Mouse (Mus musculus) CH12.LX (cell line): ENCODE results near the gene Khdrbs2. TPM values are rescaled to one million over a fixed set of nuclear protein-coding genes. Genes with fewer than 3 reads are reported as not detected.

Experiments
- DNase-seq: peaks from one replicate; pipeline ENCODE4 v3.0.0-alpha.2; 2013; ENCODE audit errors: extremely low read depth
- H3K27ac ChIP-seq: 2 replicates; pipeline ENCODE4 v1.5.1; 2012; ENCODE audit warnings: low read depth, mild to moderate bottlenecking, control low read depth, moderate library complexity; ENCODE audit not compliant: insufficient read depth
- H3K27me3 ChIP-seq: replicated peaks from 2 replicates; pipeline ENCODE3; 2012; ENCODE audit warnings: inconsistent platforms
- H3K36me3 ChIP-seq, 2 experiments: replicated peaks in 1 of 2; 2 replicates each; pipeline versions ENCODE3 to v1.6.1; 2012; ENCODE audit warnings: inconsistent platforms in 1 of 2, low read length in 1 of 2, mild to moderate bottlenecking in 1 of 2, mixed read lengths in 1 of 2, moderate library complexity in 1 of 2; ENCODE audit not compliant: control insufficient read depth in 1 of 2, insufficient read depth in 1 of 2
- H3K4me1 ChIP-seq, 2 experiments: 2 replicates each; pipeline ENCODE4 v1.6.1; 2012; ENCODE audit warnings: inconsistent platforms in 1 of 2, moderate library complexity in 1 of 2; ENCODE audit not compliant: insufficient read depth in 2 of 2, control insufficient read depth in 1 of 2
- H3K4me2 ChIP-seq: 2 replicates; pipeline ENCODE4 v1.6.1; 2012; ENCODE audit warnings: low read depth, mild to moderate bottlenecking, control low read depth; ENCODE audit not compliant: poor library complexity, insufficient read depth, severe bottlenecking
- H3K4me3 ChIP-seq, 3 experiments: fragments of 150-350 bp in 1 of 3; sonication (generic) in 1 of 3; replicated peaks in 1 of 3; 2 replicates each; pipeline versions ENCODE3 to v1.5.1; 2011 to 2012; ENCODE audit warnings: low read depth in 2 of 3, low read length in 2 of 3, mild to moderate bottlenecking in 2 of 3, moderate library complexity in 2 of 3, control low read depth in 1 of 3, improper control_type of control experiment in 1 of 3, inconsistent platforms in 1 of 3, mixed read lengths in 1 of 3; ENCODE audit not compliant: poor library complexity in 1 of 3
- H3K79me2 ChIP-seq: replicated peaks from 2 replicates; pipeline ENCODE4 v1.6.1; 2012; ENCODE audit warnings: mild to moderate bottlenecking, moderate library complexity; ENCODE audit not compliant: control insufficient read depth, poor library complexity, insufficient read depth, severe bottlenecking; ENCODE audit errors: extremely low read depth
- H3K9ac ChIP-seq: 2 replicates; pipeline ENCODE4 v1.6.1; 2012; ENCODE audit warnings: low read depth, mild to moderate bottlenecking, control low read depth, moderate library complexity; ENCODE audit not compliant: insufficient read depth
- H3K9me3 ChIP-seq: replicated peaks from 2 replicates; pipeline ENCODE3; 2012; ENCODE audit warnings: low read length, inconsistent platforms, mixed read lengths
- CHD1 ChIP-seq: IDR thresholded peaks from 2 replicates; pipeline ENCODE4 v1.6.1; 2012; ENCODE audit warnings: low read depth, low read length, improper control_type of control experiment, inconsistent platforms
- CHD2 ChIP-seq: IDR thresholded peaks from 2 replicates; pipeline ENCODE4 v1.6.1; 2011; ENCODE audit warnings: low read length, improper control_type of control experiment
- ELF1 ChIP-seq: IDR thresholded peaks from 2 replicates; pipeline ENCODE4 v1.6.1; 2014; ENCODE audit warnings: low read depth, mild to moderate bottlenecking, inconsistent platforms, low read length, improper control_type of control experiment
- ETS1 ChIP-seq: conservative IDR thresholded peaks from 2 replicates; pipeline ENCODE4 v1.6.1; 2012; ENCODE audit warnings: low read depth, mild to moderate bottlenecking, inconsistent platforms, low read length, improper control_type of control experiment, moderate library complexity
- GABPA ChIP-seq: IDR thresholded peaks from 2 replicates; pipeline ENCODE4 v1.6.1; 2012; ENCODE audit warnings: low read depth, low read length, improper control_type of control experiment, inconsistent platforms; ENCODE audit not compliant: insufficient replicate concordance
- IRF4 ChIP-seq: IDR thresholded peaks from 2 replicates; pipeline ENCODE4 v1.6.1; 2014; ENCODE audit warnings: low read depth, mild to moderate bottlenecking, inconsistent platforms, low read length, improper control_type of control experiment
- KAT2A ChIP-seq: IDR thresholded peaks from 2 replicates; pipeline ENCODE4 v1.6.1; 2012; ENCODE audit warnings: low read length, improper control_type of control experiment, inconsistent platforms; ENCODE audit not compliant: insufficient replicate concordance
- MAFK ChIP-seq: IDR thresholded peaks from 2 replicates; pipeline ENCODE4 v1.6.1; 2011; ENCODE audit warnings: low read length, improper control_type of control experiment; ENCODE audit not compliant: insufficient replicate concordance
- MAX ChIP-seq: IDR thresholded peaks from 2 replicates; pipeline ENCODE4 v1.6.1; 2011; ENCODE audit warnings: low read length, improper control_type of control experiment
- MAZ ChIP-seq: IDR thresholded peaks from 2 replicates; pipeline ENCODE4 v1.6.1; 2012; ENCODE audit warnings: low read depth, mild to moderate bottlenecking, inconsistent platforms, low read length, improper control_type of control experiment, moderate library complexity
- MEF2A ChIP-seq: IDR thresholded peaks from 2 replicates; pipeline ENCODE4 v1.6.1; 2014; ENCODE audit warnings: low read depth, mild to moderate bottlenecking, inconsistent platforms, low read length, improper control_type of control experiment, borderline replicate concordance
- MYC ChIP-seq: IDR thresholded peaks from 2 replicates; pipeline ENCODE4 v1.6.1; 2011; ENCODE audit warnings: low read depth, mild to moderate bottlenecking, improper control_type of control experiment, low read length
- NELFE ChIP-seq: IDR thresholded peaks from 2 replicates; pipeline ENCODE4 v1.6.1; 2011; ENCODE audit warnings: low read depth, low read length, improper control_type of control experiment
- NRF1 ChIP-seq: IDR thresholded peaks from 2 replicates; pipeline ENCODE4 v1.6.1; 2014; ENCODE audit warnings: low read depth, mild to moderate bottlenecking, inconsistent platforms, low read length, improper control_type of control experiment, moderate library complexity
- PAX5 ChIP-seq: IDR thresholded peaks from 2 replicates; pipeline ENCODE4 v1.6.1; 2012; ENCODE audit warnings: low read length, inconsistent platforms, mixed read lengths
- POLR2AphosphoS2 ChIP-seq: IDR thresholded peaks from 2 replicates; pipeline ENCODE4 v1.6.1; 2011; ENCODE audit warnings: low read depth, low read length, improper control_type of control experiment
- RAD21 ChIP-seq: IDR thresholded peaks from 2 replicates; pipeline ENCODE4 v1.6.1; 2011; ENCODE audit warnings: low read depth, mild to moderate bottlenecking, low read length, improper control_type of control experiment, moderate library complexity
- RCOR1 ChIP-seq: conservative IDR thresholded peaks from 2 replicates; pipeline ENCODE4 v1.6.1; 2012; ENCODE audit warnings: low read depth, mild to moderate bottlenecking, inconsistent platforms, low read length, improper control_type of control experiment
- SMC3 ChIP-seq: IDR thresholded peaks from 2 replicates; pipeline ENCODE4 v1.6.1; 2011; ENCODE audit warnings: low read depth, low read length, improper control_type of control experiment
- TBP ChIP-seq: conservative IDR thresholded peaks from 2 replicates; pipeline ENCODE4 v1.6.1; 2011; ENCODE audit warnings: low read depth, low read length, improper control_type of control experiment
- TCF12 ChIP-seq: IDR thresholded peaks from 2 replicates; pipeline ENCODE4 v1.6.1; 2014; ENCODE audit warnings: low read depth, mild to moderate bottlenecking, inconsistent platforms, low read length, improper control_type of control experiment
- UBTF ChIP-seq: IDR thresholded peaks from 2 replicates; pipeline ENCODE4 v1.6.1; 2012; ENCODE audit warnings: low read depth, mild to moderate bottlenecking, inconsistent platforms, low read length, improper control_type of control experiment, moderate library complexity
- USF2 ChIP-seq: conservative IDR thresholded peaks from 2 replicates; pipeline ENCODE4 v1.6.1; 2011; ENCODE audit warnings: low read depth, low read length, improper control_type of control experiment
- ZC3H11A ChIP-seq: IDR thresholded peaks from 2 replicates; pipeline ENCODE4 v1.6.1; 2012; ENCODE audit warnings: low read depth, mild to moderate bottlenecking, inconsistent platforms, low read length, improper control_type of control experiment
- ZKSCAN1 ChIP-seq: IDR thresholded peaks from 2 replicates; pipeline ENCODE4 v1.6.1; 2012; ENCODE audit warnings: low read depth, inconsistent platforms, low read length, improper control_type of control experiment, borderline replicate concordance
- ZMIZ1 ChIP-seq: IDR thresholded peaks from 2 replicates; pipeline ENCODE4 v1.6.1; 2012; ENCODE audit warnings: low read depth, mild to moderate bottlenecking, inconsistent platforms, low read length, improper control_type of control experiment
- ZNF384 ChIP-seq: IDR thresholded peaks from 2 replicates; pipeline ENCODE4 v1.6.1; 2012; ENCODE audit warnings: low read depth, low read length, improper control_type of control experiment, inconsistent platforms
- dilution Hi-C: fragments of 300-500 bp; cut with MboI; formaldehyde crosslinking; loops from 2 replicates; pipeline ENCODE4 v1.14.3; 2020; ENCODE audit warnings: low sequenced_read_pairs; ENCODE audit not compliant: extremely low pct_unique_long_range_greater_than_20kb, extremely low pct_ligation_motif_present
- in situ Hi-C: fragments of 300-500 bp; cut with MboI; formaldehyde crosslinking; loops from 3 replicates; pipeline ENCODE4 v1.14.3; 2019; ENCODE audit warnings: low sequenced_read_pairs, low pct_ligation_motif_present, low pct_unique_long_range_greater_than_20kb, mixed read lengths
- polyA plus RNA-seq: library from polyadenylated mRNA; unstranded; fragments of >175 nt; gene quantifications from 2 replicates; pipeline ENCODE4 v1.2.1, GENCODE M21; 2012; ENCODE audit warnings: low read depth; ENCODE audit not compliant: insufficient read length
- total RNA-seq, 2 experiments: library from RNA; depleted of rRNA; stranded (reverse); fragments of 300-350 nt in 1 of 2; fragments of >200 nt in 1 of 2; gene quantifications; 2 replicates each; pipeline ENCODE4 v1.2.3; 2012 to 2014

The Khdrbs2 gene
- total and polyA plus RNA-seq, 3 experiments, result not detected

DNA sequence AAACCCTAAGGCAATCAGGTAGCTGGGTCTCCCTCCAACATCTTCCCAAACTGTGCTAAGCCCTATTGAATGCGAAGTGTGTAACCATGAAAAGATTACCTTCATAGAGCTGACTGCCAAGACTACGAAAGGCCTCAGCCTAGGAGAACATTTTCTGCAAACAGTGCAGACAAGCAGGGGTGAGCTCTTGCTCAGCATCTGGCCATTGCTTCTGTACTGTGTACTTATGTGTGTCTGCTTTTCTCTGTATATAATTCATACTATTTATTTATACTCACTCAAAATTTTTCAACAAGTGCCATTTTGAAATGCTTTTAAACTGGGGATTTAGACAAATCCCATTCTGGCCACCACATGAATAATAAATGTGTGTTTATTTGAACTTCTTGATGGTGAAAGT lies 235.1 kb downstream of the Khdrbs2 start:
- Histone ChIP-seq H3K36me3 (no peaks in the 10 kb centered on the region), H3K27ac (no peak overlapping the region), H3K4me2 (no peak overlapping the region), H3K4me1 (no peaks in the 10 kb centered on the region), H3K9ac (no peak overlapping the region), H3K4me3 (no peak overlapping the region), H3K9me3 (peaks cover 30% of the 10 kb centered on the region), H3K79me2 (no peaks in the 10 kb centered on the region), H3K27me3 (no peaks in the 10 kb centered on the region)
- in situ Hi-C loops, result no loop called here
- DNase-seq, result no peak
- TF ChIP-seq ZC3H11A (no peak), ETS1 (no peak), MAFK (no peak), KAT2A (no peak), UBTF (no peak), MAX (no peak), GABPA (no peak), PAX5 (no peak), CHD1 (no peak), ZMIZ1 (no peak), RAD21 (no peak), ZNF384 (no peak), MEF2A (no peak), SMC3 (no peak), TBP (no peak), ELF1 (no peak), RCOR1 (no peak), CHD2 (no peak)
- dilution Hi-C loops, result no loop called here

- Histone ChIP-seq H3K9me3 (peaks cover 28% of the 10 kb centered on the region), H3K27me3 (no peaks in the 10 kb centered on the region), H3K79me2 (no peaks in the 10 kb centered on the region), H3K9ac (no peak overlapping the region), H3K4me2 (no peak overlapping the region), H3K4me1 (no peaks in the 10 kb centered on the region), H3K36me3 (no peaks in the 10 kb centered on the region), H3K27ac (no peak overlapping the region), H3K4me3 (no peak overlapping the region)
- in situ Hi-C loops (no loop called here), dilution Hi-C loops (no loop called here)
- TF ChIP-seq ETS1, result no peak
- no peak for TF ChIP-seq IRF4
- no peak for TF ChIP-seq ELF1
- TF ChIP-seq NELFE, result no peak
- no peak for TF ChIP-seq KAT2A
- no peak for TF ChIP-seq ZC3H11A
- no peak for TF ChIP-seq RAD21
- TF ChIP-seq RCOR1, result no peak
- TF ChIP-seq TCF12, result no peak
- TF ChIP-seq NRF1, result no peak
- no peak for TF ChIP-seq POLR2AphosphoS2
- TF ChIP-seq CHD2, result no peak
- TF ChIP-seq USF2, result no peak
- TF ChIP-seq ZNF384, result no peak
- TF ChIP-seq MAZ, result no peak
- no peak for TF ChIP-seq SMC3
- no peak for TF ChIP-seq ZKSCAN1
- no peak for TF ChIP-seq TBP
- no peak for TF ChIP-seq MYC
- no peak for TF ChIP-seq MAX
- DNase-seq, result no peak
These were observed 255.9 kb downstream of the Khdrbs2 start for GRCm38 (mm10) chr1:32428410-32428809.
